Mouse (Mus musculus) telencephalon, adult 2 months (tissue): ENCODE results near the gene Zfp385a.
A peak's percentile ranks its signal among the peaks of the same experiment; 100 is the strongest.
"Not testable (repeated sequence)": the region's sequence is repeated elsewhere in the genome, so short reads cannot be mapped to it uniquely, and the experiment has no call there.

Experiments used
- DNase-seq: peaks from one replicate; pipeline ENCODE4 v3.0.0-alpha.2; 2011; ENCODE audit warnings: low read depth, low spot score

Zfp385a gene

GRCm38 (mm10) chr15:103290843-103291242, 49.0 kb downstream of the Zfp385a start:
- DNase-seq = no peak

- DNase-seq = no peak
These were observed 49.5 kb downstream of the Zfp385a start for GRCm38 (mm10) chr15:103290417-103290816.

- DNase-seq = no peak
These were observed 50.3 kb downstream of the Zfp385a start for GRCm38 (mm10) chr15:103289600-103289999.

- no peak for DNase-seq
These were observed 54.0 kb downstream of the Zfp385a start for GRCm38 (mm10) chr15:103285778-103286417.

GRCm38 (mm10) chr15:103284647-103285046, 55.2 kb downstream of the Zfp385a start:
- DNase-seq = no peak

GRCm38 (mm10) chr15:103284066-103284465, 55.8 kb downstream of the Zfp385a start:
- no peak for DNase-seq

GRCm38 (mm10) chr15:103281465-103282205, 58.3 kb downstream of the Zfp385a start:
- DNase-seq = no peak

- DNase-seq = no peak
These were observed 59.0 kb downstream of the Zfp385a start for GRCm38 (mm10) chr15:103280817-103281464.

GRCm38 (mm10) chr15:103279750-103280149, 60.1 kb downstream of the Zfp385a start:
- no peak for DNase-seq

GRCm38 (mm10) chr15:103277949-103278348, 61.9 kb downstream of the Zfp385a start:
- DNase-seq = no peak

GRCm38 (mm10) chr15:103275943-103276342, 64.0 kb downstream of the Zfp385a start:
- not testable (repeated sequence) for DNase-seq

- peak; percentile 100 for DNase-seq
These were observed 67.2 kb downstream of the Zfp385a start, which contains the start of gene Copz1 for GRCm38 (mm10) chr15:103272419-103273279. Gene Copz1, plus strand, starts transcription at chr15:103272714.

- no peak for DNase-seq
These were observed 71.0 kb downstream of the Zfp385a start for GRCm38 (mm10) chr15:103268903-103269302.

GRCm38 (mm10) chr15:103264794-103265193, 75.1 kb downstream of the Zfp385a start:
- no peak for DNase-seq
